Mouse (Mus musculus) megakaryocyte, embryonic 14.5 days (primary cell): ENCODE data around the gene Gng7. TPM values are rescaled to one million over a fixed set of nuclear protein-coding genes. Genes with fewer than 3 reads are reported as not detected.
A peak's percentile ranks its signal among the peaks of the same experiment; 100 is the strongest.

ENCODE experiments used
- H3K27me3 ChIP-seq: replicated peaks from 2 replicates; pipeline ENCODE3; 2012; ENCODE audit warnings: inconsistent platforms
- H3K36me3 ChIP-seq: replicated peaks from 2 replicates; pipeline ENCODE3; 2012; ENCODE audit warnings: low read length, inconsistent platforms, mixed read lengths
- H3K4me1 ChIP-seq: 2 replicates; pipeline ENCODE4 v1.6.1; 2012; ENCODE audit warnings: inconsistent platforms
- H3K4me3 ChIP-seq: replicated peaks from 2 replicates; pipeline ENCODE3; 2012; ENCODE audit warnings: moderate library complexity, mild to moderate bottlenecking, inconsistent platforms
- H3K9me3 ChIP-seq: 2 replicates; pipeline ENCODE4 v1.6.1; 2012; ENCODE audit warnings: inconsistent platforms
- FLI1 ChIP-seq: IDR thresholded peaks from 2 replicates; pipeline ENCODE4 v1.6.1; 2012; ENCODE audit warnings: low read length, inconsistent platforms, mixed read lengths
- GATA1 ChIP-seq: IDR thresholded peaks from 3 replicates; pipeline ENCODE4 v1.6.1; 2012; ENCODE audit warnings: mixed read lengths, low read length, inconsistent platforms, borderline replicate concordance
- polyA plus RNA-seq: library from polyadenylated mRNA; stranded (reverse); fragments of >175 nt; gene quantifications from 2 replicates; pipeline ENCODE4 v1.2.3, GENCODE M21; 2012; ENCODE audit warnings: low replicate concordance; ENCODE audit not compliant: insufficient read depth

Gng7 gene
- polyA plus RNA-seq, 1 experiment, result 0.41 TPM

GRCm38 (mm10) chr10:80951761-80952390, 62.9 kb downstream of the Gng7 start:
- no peak overlapping the region for H3K4me3 ChIP-seq
- H3K27me3 ChIP-seq, result peaks cover 36% of the 10 kb centered on the region
- no peak for TF ChIP-seq GATA1
- TF ChIP-seq FLI1, result no peak
- peaks cover 62% of the 10 kb centered on the region for H3K4me1 ChIP-seq
- no peaks in the 10 kb centered on the region for H3K9me3 ChIP-seq
- no peaks in the 10 kb centered on the region for H3K36me3 ChIP-seq

- no peak for TF ChIP-seq GATA1
- TF ChIP-seq FLI1, result no peak
- Histone ChIP-seq H3K9me3 (no peaks in the 10 kb centered on the region), H3K27me3 (peaks cover 43% of the 10 kb centered on the region), H3K36me3 (no peaks in the 10 kb centered on the region), H3K4me3 (no peak overlapping the region), H3K4me1 (peaks cover 58% of the 10 kb centered on the region)
Measured at GRCm38 (mm10) chr10:80950314-80950713, 64.4 kb downstream of the Gng7 start.

GRCm38 (mm10) chr10:80949081-80949480, 65.7 kb downstream of the Gng7 start:
- Histone ChIP-seq H3K36me3 (no peaks in the 10 kb centered on the region), H3K27me3 (peaks cover 50% of the 10 kb centered on the region), H3K9me3 (no peaks in the 10 kb centered on the region), H3K4me3 (peak overlapping the region; percentile 46), H3K4me1 (peaks cover 57% of the 10 kb centered on the region)
- TF ChIP-seq FLI1 (no peak), GATA1 (no peak)

- Histone ChIP-seq H3K4me1 (peaks cover 61% of the 10 kb centered on the region), H3K27me3 (peaks cover 50% of the 10 kb centered on the region), H3K36me3 (no peaks in the 10 kb centered on the region), H3K4me3 (peak overlapping the region; percentile 75), H3K9me3 (no peaks in the 10 kb centered on the region)
- no peak for TF ChIP-seq FLI1
- TF ChIP-seq GATA1, result no peak
Measured at GRCm38 (mm10) chr10:80948570-80948969, 66.2 kb downstream of the Gng7 start.

GRCm38 (mm10) chr10:80947802-80948201, 66.9 kb downstream of the Gng7 start:
- peaks cover 50% of the 10 kb centered on the region for H3K27me3 ChIP-seq
- H3K4me1 ChIP-seq, result peaks cover 66% of the 10 kb centered on the region
- no peaks in the 10 kb centered on the region for H3K36me3 ChIP-seq
- no peak overlapping the region for H3K4me3 ChIP-seq
- no peaks in the 10 kb centered on the region for H3K9me3 ChIP-seq
- no peak for TF ChIP-seq FLI1
- no peak for TF ChIP-seq GATA1

GRCm38 (mm10) chr10:80946684-80947437, 67.9 kb downstream of the Gng7 start:
- Histone ChIP-seq H3K9me3 (no peaks in the 10 kb centered on the region), H3K4me1 (peaks cover 70% of the 10 kb centered on the region)
- TF ChIP-seq GATA1 (no peak), FLI1 (no peak)

GRCm38 (mm10) chr10:80944231-80944630, 70.5 kb downstream of the Gng7 start:
- H3K9me3 ChIP-seq, result no peaks in the 10 kb centered on the region
- peaks cover 79% of the 10 kb centered on the region for H3K4me1 ChIP-seq

More at GRCm38 (mm10) chr10:80946684-80947437, 67.9 kb downstream of the Gng7 start:
- Histone ChIP-seq H3K4me3 (no peak overlapping the region), H3K36me3 (no peaks in the 10 kb centered on the region), H3K27me3 (peaks cover 47% of the 10 kb centered on the region)

GRCm38 (mm10) chr10:80943701-80944100, 71.0 kb downstream of the Gng7 start:
- Histone ChIP-seq H3K9me3 (no peaks in the 10 kb centered on the region), H3K4me1 (peaks cover 79% of the 10 kb centered on the region)
- TF ChIP-seq FLI1 (no peak), GATA1 (no peak)

More at GRCm38 (mm10) chr10:80944231-80944630, 70.5 kb downstream of the Gng7 start:
- TF ChIP-seq GATA1 (no peak), FLI1 (no peak)
- no peak overlapping the region for H3K4me3 ChIP-seq
- peaks cover 33% of the 10 kb centered on the region for H3K27me3 ChIP-seq
- no peaks in the 10 kb centered on the region for H3K36me3 ChIP-seq

GRCm38 (mm10) chr10:80942919-80943318, 71.8 kb downstream of the Gng7 start:
- no peak for TF ChIP-seq GATA1
- TF ChIP-seq FLI1, result no peak
- Histone ChIP-seq H3K27me3 (peaks cover 44% of the 10 kb centered on the region), H3K36me3 (no peaks in the 10 kb centered on the region), H3K9me3 (no peaks in the 10 kb centered on the region), H3K4me1 (peaks cover 79% of the 10 kb centered on the region), H3K4me3 (peak overlapping the region; percentile 4)

More at GRCm38 (mm10) chr10:80943701-80944100, 71.0 kb downstream of the Gng7 start:
- H3K36me3 ChIP-seq, result no peaks in the 10 kb centered on the region
- peaks cover 36% of the 10 kb centered on the region for H3K27me3 ChIP-seq
- H3K4me3 ChIP-seq, result no peak overlapping the region

- Histone ChIP-seq H3K27me3 (peaks cover 60% of the 10 kb centered on the region), H3K4me3 (peak overlapping the region; percentile 89), H3K4me1 (peaks cover 83% of the 10 kb centered on the region), H3K36me3 (no peaks in the 10 kb centered on the region), H3K9me3 (no peaks in the 10 kb centered on the region)
- no peak for TF ChIP-seq GATA1
- no peak for TF ChIP-seq FLI1
Measured at GRCm38 (mm10) chr10:80940988-80941347, 73.8 kb downstream of the Gng7 start.
